Mouse (Mus musculus): ENCODE data around the gene Ormdl2. TPM values are rescaled to one million over a fixed set of nuclear protein-coding genes. Genes with fewer than 3 reads are reported as not detected.
"Not testable (repeated sequence)": the region's sequence is repeated elsewhere in the genome, so short reads cannot be mapped to it uniquely, and the experiment has no call there.

The Ormdl2 gene
- total RNA-seq (2021): 1 to 10 TPM; 8.9 to 9.8 TPM

- peak; percentile 98 to 99 for DNase-seq
Measured at GRCm38 (mm10) chr10:128821358-128822056, at the start of gene Ormdl2. Gene Ormdl2 (minus strand): TSS chr10:128821645.

GRCm38 (mm10) chr10:128870341-128870740 lies 48.9 kb upstream of the Ormdl2 start:
- no peak for DNase-seq

DNA sequence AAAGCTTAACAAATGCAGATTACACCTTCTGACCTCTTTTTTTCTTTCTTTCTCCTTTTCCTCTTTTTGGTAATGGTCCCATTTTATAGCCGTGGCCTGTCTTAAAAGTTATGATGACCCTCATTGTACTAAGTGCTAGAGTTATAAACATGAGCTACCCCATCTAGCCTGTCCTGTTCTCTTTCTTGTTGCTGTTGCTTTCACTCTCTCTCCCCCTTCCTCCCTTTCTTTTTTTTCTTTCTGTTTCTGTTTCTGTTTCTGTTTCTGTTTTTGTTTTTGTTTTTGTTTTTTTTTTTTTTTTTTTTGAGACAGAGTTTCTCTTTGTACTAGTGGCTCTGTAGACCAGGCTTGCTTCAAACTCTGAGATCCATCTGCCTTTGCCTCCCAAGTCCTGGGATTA lies 45.1 kb upstream of the Ormdl2 start:
- no peak for DNase-seq

GRCm38 (mm10) chr10:128866042-128866441 lies 44.6 kb upstream of the Ormdl2 start:
- DNase-seq: no peak

GRCm38 (mm10) chr10:128861176-128861575 lies 39.7 kb upstream of the Ormdl2 start:
- no peak for DNase-seq

DNA sequence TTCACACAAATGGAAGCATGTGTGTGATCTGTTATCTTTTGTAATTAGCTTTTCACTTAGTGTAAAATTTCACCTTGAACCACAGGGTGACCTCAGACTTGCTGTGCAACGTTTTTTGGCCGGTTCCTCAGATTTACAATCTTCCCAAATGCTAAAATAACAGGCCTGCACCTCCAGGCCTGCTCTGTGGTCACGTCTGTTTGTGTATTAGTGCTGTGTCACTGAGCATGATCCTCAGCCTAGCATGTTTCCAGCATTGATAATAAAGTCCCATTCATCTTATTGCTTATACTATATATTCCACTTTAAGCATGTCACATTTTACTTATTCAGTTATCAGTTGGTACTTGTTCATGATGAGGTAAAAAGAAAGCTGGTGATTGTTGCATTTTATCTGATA lies 28.9 kb upstream of the Ormdl2 start:
- DNase-seq: no peak

DNA sequence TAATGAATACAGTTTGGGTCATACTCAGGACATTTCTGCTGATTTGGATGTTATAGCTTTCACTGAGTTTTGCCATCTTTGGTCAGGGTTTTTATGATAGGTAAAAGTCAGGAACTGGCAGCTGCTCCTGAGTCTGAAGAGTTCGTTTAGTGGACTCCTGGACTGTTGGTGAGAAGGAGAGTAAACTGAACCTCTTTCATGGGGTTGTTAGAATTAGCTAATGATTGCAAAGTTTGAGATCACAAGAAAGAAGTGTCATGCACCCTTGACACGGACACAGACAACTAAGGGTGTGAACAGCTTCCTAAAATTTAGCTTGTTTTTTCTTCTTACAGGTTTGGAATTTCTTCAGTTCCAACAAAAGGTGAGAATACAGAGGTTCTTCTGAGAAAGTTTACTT lies 27.0 kb upstream of the Ormdl2 start:
- DNase-seq: no peak

DNA sequence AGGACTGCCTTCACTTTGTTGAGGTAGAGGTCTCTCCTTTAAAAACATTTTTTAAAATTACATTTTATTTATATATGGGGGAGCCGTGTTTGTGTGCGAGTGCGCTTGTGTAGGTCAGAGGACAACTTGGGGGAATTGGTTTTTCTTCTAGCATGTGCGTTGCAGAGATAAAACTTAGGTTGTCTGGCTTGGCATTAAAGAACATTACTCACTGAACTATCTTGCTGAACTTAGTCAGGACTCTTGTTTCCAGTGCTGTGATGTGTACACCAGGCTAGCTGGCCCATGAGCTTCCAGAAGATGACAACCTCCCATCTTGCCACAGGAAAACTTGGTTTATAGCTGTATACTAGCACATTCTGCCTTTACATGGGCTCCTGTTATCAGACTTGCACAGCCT lies 25.2 kb upstream of the Ormdl2 start:
- no peak for DNase-seq

DNA sequence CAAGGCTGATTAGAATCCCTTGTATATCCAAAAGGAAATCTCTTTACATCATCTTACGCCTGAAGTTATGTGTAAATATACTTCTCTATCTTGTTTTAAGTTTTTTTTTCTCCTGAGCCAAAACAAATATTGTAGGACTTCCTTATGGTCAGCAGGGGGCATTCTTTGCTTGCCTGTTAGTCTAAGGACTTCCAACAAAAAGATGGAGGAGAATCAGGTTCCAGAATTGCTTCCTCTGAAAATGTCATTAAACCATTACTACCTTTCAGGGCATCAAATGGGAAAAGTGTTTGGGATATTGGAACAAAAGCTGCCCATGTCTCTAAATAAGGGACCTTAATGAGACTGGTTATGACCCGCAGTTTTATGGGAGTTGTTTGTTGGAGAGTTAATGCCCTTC lies 24.1 kb upstream of the Ormdl2 start:
- DNase-seq: no peak

DNA sequence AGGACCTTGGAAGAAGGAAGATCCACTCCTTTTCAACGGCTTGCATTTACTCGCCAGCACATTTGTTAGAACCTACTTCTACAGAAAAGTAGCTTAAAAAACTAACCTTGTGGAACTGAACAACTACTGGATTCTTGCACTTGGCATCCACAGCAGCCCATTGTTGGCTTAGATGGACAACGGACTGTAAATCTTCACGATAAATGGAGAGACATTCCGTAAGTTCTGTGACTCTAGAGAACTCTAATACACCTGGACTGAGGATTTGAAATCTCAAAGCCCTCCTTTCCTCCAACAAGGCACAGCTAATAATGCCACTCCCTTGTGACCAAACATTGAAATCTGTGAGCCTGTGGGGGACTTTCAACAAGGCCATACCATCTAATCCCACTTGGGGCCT lies 21.8 kb upstream of the Ormdl2 start:
- no peak for DNase-seq

DNA sequence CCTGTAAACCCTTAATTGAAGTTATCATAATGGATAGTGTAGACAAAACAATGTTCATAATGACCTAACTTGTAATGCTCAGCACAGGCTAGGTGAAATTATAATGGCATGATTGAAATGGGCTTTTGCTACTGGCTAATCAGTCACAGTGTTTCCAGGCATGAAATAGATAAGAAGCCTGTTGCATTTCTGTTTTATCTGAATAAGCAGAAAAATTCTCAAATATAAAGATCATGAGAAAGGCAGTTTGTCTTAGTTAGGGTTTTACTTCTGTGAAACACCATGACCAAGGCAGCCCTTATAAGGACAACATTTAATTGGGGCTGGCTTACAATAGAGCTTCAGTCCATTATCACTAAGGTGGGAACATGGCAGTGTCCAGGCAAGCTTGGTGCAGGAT lies 19.2 kb upstream of the Ormdl2 start:
- DNase-seq: no peak

GRCm38 (mm10) chr10:128839434-128839833 lies 18.0 kb upstream of the Ormdl2 start:
- no peak for DNase-seq

- DNase-seq: no peak
Measured at GRCm38 (mm10) chr10:128837400-128837799, 16.0 kb upstream of the Ormdl2 start.

- no peak for DNase-seq
Measured at GRCm38 (mm10) chr10:128823821-128824220, 2.4 kb upstream of the Ormdl2 start.

- DNase-seq: not testable (repeated sequence)
Measured at GRCm38 (mm10) chr10:128823087-128823486, 1.6 kb upstream of the Ormdl2 start.

GRCm38 (mm10) chr10:128822135-128822534 lies 690 bp upstream of the Ormdl2 start:
- no peak for DNase-seq

- no peak for DNase-seq
Measured at GRCm38 (mm10) chr10:128820217-128820616, 1.2 kb downstream of the Ormdl2 start.

GRCm38 (mm10) chr10:128817033-128817432 lies 4.4 kb downstream of the Ormdl2 start, which contains the start of gene Sarnp:
Gene Sarnp (plus strand): TSS chr10:128817333.
- DNase-seq: no peak

- DNase-seq: no peak
Measured at GRCm38 (mm10) chr10:128807018-128807417, 14.4 kb downstream of the Ormdl2 start.

GRCm38 (mm10) chr10:128806086-128806485 lies 15.4 kb downstream of the Ormdl2 start:
- no peak for DNase-seq

GRCm38 (mm10) chr10:128805092-128806000 lies 16.1 kb downstream of the Ormdl2 start:
- peak; percentile 92 to 93 for DNase-seq

GRCm38 (mm10) chr10:128804271-128805091 lies 17.0 kb downstream of the Ormdl2 start, which contains the start of gene Tmem198b:
Gene Tmem198b (minus strand): TSS chr10:128804370.
- DNase-seq: peak; percentile 76

Measured in layer of hippocampus, postnatal 36 days (tissue).